Mouse (Mus musculus): ENCODE measurements around the gene Hist1h3d.
A peak's percentile ranks its signal among the peaks of the same experiment; 100 is the strongest.
"Not testable (repeated sequence)": the region's sequence is repeated elsewhere in the genome, so short reads cannot be mapped to it uniquely, and the experiment has no call there.

Gene Hist1h3d

GRCm38 (mm10) chr13:23586099-23586939, 10.8 kb downstream of the Hist1h3d start:
- DNase-seq, result peak; percentile 60

GRCm38 (mm10) chr13:23586940-23587225, 11.3 kb downstream of the Hist1h3d start:
- DNase-seq, result peak; percentile 47

GRCm38 (mm10) chr13:23591206-23591605, 15.6 kb downstream of the Hist1h3d start:
- no peak for DNase-seq

- not testable (repeated sequence) for DNase-seq
Observed at GRCm38 (mm10) chr13:23591886-23592285, 16.3 kb downstream of the Hist1h3d start.

GRCm38 (mm10) chr13:23592614-23593013, 17.1 kb downstream of the Hist1h3d start:
- DNase-seq, result no peak

GRCm38 (mm10) chr13:23593051-23593770, 17.6 kb downstream of the Hist1h3d start:
- no peak for DNase-seq

- DNase-seq, result no peak
Observed at GRCm38 (mm10) chr13:23595185-23595584, 19.6 kb downstream of the Hist1h3d start.

- DNase-seq, result no peak
Observed at GRCm38 (mm10) chr13:23595622-23596372, 20.2 kb downstream of the Hist1h3d start.

GRCm38 (mm10) chr13:23597957-23598356, 22.4 kb downstream of the Hist1h3d start:
- peak; percentile 83 for DNase-seq

GRCm38 (mm10) chr13:23603182-23603699, 27.7 kb downstream of the Hist1h3d start:
- no peak for DNase-seq

- DNase-seq, result no peak
Observed at GRCm38 (mm10) chr13:23604452-23604851, 28.9 kb downstream of the Hist1h3d start.

- no peak for DNase-seq
Observed at GRCm38 (mm10) chr13:23605052-23605451, 29.5 kb downstream of the Hist1h3d start.

- no peak for DNase-seq
Observed at GRCm38 (mm10) chr13:23609209-23609608, 33.6 kb downstream of the Hist1h3d start.

- no peak for DNase-seq
Observed at GRCm38 (mm10) chr13:23609844-23610243, 34.3 kb downstream of the Hist1h3d start.

GRCm38 (mm10) chr13:23610393-23610792, 34.8 kb downstream of the Hist1h3d start:
- no peak for DNase-seq

GRCm38 (mm10) chr13:23611638-23612037, 36.1 kb downstream of the Hist1h3d start:
- DNase-seq, result no peak

- DNase-seq, result peak; percentile 7
Observed at GRCm38 (mm10) chr13:23620056-23620732, 44.6 kb downstream of the Hist1h3d start.

GRCm38 (mm10) chr13:23620733-23621531, 45.4 kb downstream of the Hist1h3d start, which contains the start of gene Hist1h2be:
Hist1h2be (minus strand) TSS chr13:23621124.
- DNase-seq, result peak; percentile 90

- peak; percentile 82 for DNase-seq
Observed at GRCm38 (mm10) chr13:23621532-23622174, 46.1 kb downstream of the Hist1h3d start.

GRCm38 (mm10) chr13:23622175-23622671, 46.7 kb downstream of the Hist1h3d start, which contains the start of gene Hist1h1e:
Hist1h1e (minus strand) TSS chr13:23622558.
- peak; percentile 93 for DNase-seq

Data from embryo, embryonic 11 days (tissue).